Mouse (Mus musculus) hindbrain, postnatal 0 days (tissue): ENCODE data around the gene Notch2. TPM values are rescaled to one million over a fixed set of nuclear protein-coding genes. Genes with fewer than 3 reads are reported as not detected.

ENCODE experiments used
- ATAC-seq: fragments of 200-750 bp; cut with Nextera tagmentation; 2 replicates; pipeline ENCODE4 v1.8.0; 2017; ENCODE audit warnings: mild to moderate bottlenecking, moderate TSS enrichment, moderate library complexity
- DNase-seq: peaks from one replicate; pipeline ENCODE4 v3.0.0-alpha.2; 2015; ENCODE audit warnings: low spot score
- H3K27ac ChIP-seq: fragments of 300-500 bp; sonication (generic); 2 replicates; pipeline ENCODE4 v1.5.1; 2014; ENCODE audit warnings: mild to moderate bottlenecking
- H3K27me3 ChIP-seq: fragments of 300-500 bp; sonication (generic); 2 replicates; pipeline ENCODE4 v1.6.1; 2014; ENCODE audit warnings: low read length, mixed read lengths; ENCODE audit not compliant: insufficient read depth
- H3K36me3 ChIP-seq: fragments of 300-500 bp; sonication (generic); 2 replicates; pipeline ENCODE4 v1.6.1; 2014; ENCODE audit warnings: low read length, mixed read lengths; ENCODE audit not compliant: insufficient read depth
- H3K4me1 ChIP-seq: fragments of 300-500 bp; sonication (generic); 2 replicates; pipeline ENCODE4 v1.6.1; 2014; ENCODE audit warnings: antibody characterized with exemption, low read length, mixed read lengths; ENCODE audit not compliant: insufficient read depth
- H3K4me2 ChIP-seq: fragments of 300-500 bp; sonication (generic); 2 replicates; pipeline ENCODE4 v1.6.1; 2014; ENCODE audit warnings: low read depth, mild to moderate bottlenecking, low read length, moderate library complexity, mixed read lengths
- H3K4me3 ChIP-seq: fragments of 300-500 bp; sonication (generic); 2 replicates; pipeline ENCODE4 v1.5.1; 2014; ENCODE audit warnings: low read length
- H3K9ac ChIP-seq: fragments of 300-500 bp; sonication (generic); replicated peaks from 2 replicates; pipeline ENCODE4 v1.6.1; 2014; ENCODE audit warnings: mild to moderate bottlenecking, low read length, moderate library complexity, mixed read lengths
- H3K9me3 ChIP-seq: fragments of 300-500 bp; sonication (generic); 2 replicates; pipeline ENCODE4 v1.6.1; 2016; ENCODE audit warnings: low read length, mixed read lengths
- CTCF ChIP-seq: IDR thresholded peaks from 2 replicates; pipeline ENCODE4 v1.5.1; 2016; ENCODE audit warnings: antibody characterized with exemption, control low read depth, low read depth
- WGBS: fragments of 180-500 bp; shearing (Covaris S2); extraction: QIAGEN DNeasy Blood & Tissue Kit; methylation state at CpG from one replicate; pipeline ENCODE4 v1.1.7; 2014; 5-methylcytosine and 5-hydroxymethylcytosine counted together
- polyA plus RNA-seq: library from polyadenylated mRNA; unstranded; fragments of >200 nt; fragmentation: Nextera tagmentation; extraction: Ambion mirVana; gene quantifications from 2 replicates; pipeline ENCODE4 v1.2.1, GENCODE M21; 2015
- total RNA-seq: library from RNA; depleted of rRNA; stranded (reverse); fragments of >200 nt; gene quantifications from 2 replicates; pipeline ENCODE4 v1.2.3, GENCODE M21; 2014

The Notch2 gene
- total and polyA plus RNA-seq, 2 experiments from 2014 or later = 9.5 to 44.9 TPM

- Histone ChIP-seq H3K9ac (no peak overlapping the region), H3K4me3 (no peak overlapping the region), H3K27me3 (no peaks in the 10 kb centered on the region), H3K9me3 (no peaks in the 10 kb centered on the region), H3K4me1 (peaks cover 27% of the 10 kb centered on the region), H3K4me2 (no peak overlapping the region), H3K27ac (no peak overlapping the region), H3K36me3 (no peaks in the 10 kb centered on the region)
- 45% methylated on average over 14 of the region's 14 CpGs for WGBS
- no peak for TF ChIP-seq CTCF
- ATAC-seq = peak; percentile 67
- DNase-seq = peak; percentile 51
These were observed 37.4 kb downstream of the Notch2 start for GRCm38 (mm10) chr3:98050492-98051406.

DNA sequence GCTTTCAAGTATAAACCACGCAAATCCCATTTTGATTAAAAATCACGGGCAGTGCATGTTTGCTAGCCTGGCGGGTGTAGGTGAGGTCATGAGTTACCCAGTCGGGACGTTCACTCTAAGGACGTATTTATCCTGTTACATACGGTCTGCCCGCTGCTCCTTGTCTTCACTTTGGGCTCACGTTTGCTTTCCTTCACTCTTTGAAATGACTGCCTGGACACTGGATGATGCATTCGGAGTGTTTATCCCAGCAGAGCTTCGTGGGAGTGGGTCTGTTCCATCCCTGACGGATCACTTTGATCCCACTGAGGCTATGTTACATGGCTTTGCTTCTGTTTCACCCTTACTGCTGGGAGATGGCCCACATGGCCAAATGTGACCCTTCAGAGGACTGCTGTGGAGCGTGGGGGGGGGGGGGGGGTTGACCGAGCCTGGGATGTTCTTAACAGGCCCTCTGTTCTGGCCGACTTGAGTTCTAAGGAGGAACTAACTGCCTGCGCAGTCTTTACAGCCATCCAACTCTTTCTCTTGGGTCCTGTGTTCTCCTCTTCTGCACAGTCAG is 38.2 kb downstream of the Notch2 start:
- H3K9ac ChIP-seq = no peak overlapping the region
- ATAC-seq (peak; percentile 48), DNase-seq (no peak)
- no peak overlapping the region for H3K4me3 ChIP-seq
- H3K4me2 ChIP-seq = no peak overlapping the region
- no peaks in the 10 kb centered on the region for H3K27me3 ChIP-seq
- 39% methylated on average over 16 of the region's 16 CpGs for WGBS
- H3K9me3 ChIP-seq = no peaks in the 10 kb centered on the region
- no peak for TF ChIP-seq CTCF
- peaks cover 20% of the 10 kb centered on the region for H3K4me1 ChIP-seq
- no peak overlapping the region for H3K27ac ChIP-seq
- no peaks in the 10 kb centered on the region for H3K36me3 ChIP-seq

DNA sequence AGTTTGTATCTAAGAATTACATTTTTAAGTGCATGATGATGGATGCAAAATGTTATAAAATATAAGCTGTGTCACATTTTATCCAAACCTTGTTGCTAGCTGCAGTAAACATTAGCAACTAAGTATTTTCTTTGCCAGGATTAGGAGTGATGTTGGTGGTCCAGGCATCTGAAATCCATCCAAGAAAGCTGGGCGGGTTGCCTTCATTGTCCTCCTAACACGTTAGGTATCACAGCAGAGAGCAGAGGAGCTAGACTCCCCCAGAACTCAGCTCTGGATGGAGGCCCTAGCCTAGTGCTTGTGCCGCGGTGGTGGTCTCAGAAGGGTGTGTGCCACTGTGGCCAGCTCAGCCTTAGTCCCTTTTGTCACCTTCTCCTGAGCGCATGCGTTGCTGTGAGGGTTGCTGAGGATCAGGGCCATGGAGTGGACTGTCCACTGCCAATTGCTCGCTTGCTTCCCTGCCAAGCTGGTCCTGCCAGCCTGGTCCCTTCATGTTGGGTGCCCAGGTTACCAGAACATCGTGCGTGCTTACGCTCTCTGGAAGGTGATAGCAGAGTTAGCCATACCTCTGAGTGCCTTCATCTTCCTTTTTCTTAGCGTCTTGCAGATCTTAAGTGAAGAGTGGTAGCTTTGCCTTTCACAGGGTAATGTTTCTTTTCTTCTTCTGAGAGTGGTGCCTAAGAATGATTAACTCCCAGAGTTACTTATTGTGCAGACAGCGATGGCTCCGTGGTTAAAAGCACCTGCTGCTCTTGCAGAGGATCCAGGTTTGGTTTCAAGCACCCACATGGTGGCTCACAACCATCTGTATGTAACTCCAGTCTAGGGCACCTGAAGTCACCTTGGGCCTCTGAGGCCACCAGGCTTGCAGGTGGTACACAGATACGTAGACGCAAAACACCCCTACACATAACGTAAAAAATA is 39.4 kb downstream of the Notch2 start:
- no peak overlapping the region for H3K27ac ChIP-seq
- H3K9ac ChIP-seq = no peak overlapping the region
- no peaks in the 10 kb centered on the region for H3K9me3 ChIP-seq
- no peak for DNase-seq
- H3K4me2 ChIP-seq = no peak overlapping the region
- H3K27me3 ChIP-seq = no peaks in the 10 kb centered on the region
- no peaks in the 10 kb centered on the region for H3K36me3 ChIP-seq
- ATAC-seq = peak; percentile 65; the same call in 1 of the 2 replicates
- no peak for TF ChIP-seq CTCF
- no peak overlapping the region for H3K4me3 ChIP-seq
- WGBS = 67% methylated on average over 16 of the region's 16 CpGs
- H3K4me1 ChIP-seq = peaks cover 19% of the 10 kb centered on the region

DNA sequence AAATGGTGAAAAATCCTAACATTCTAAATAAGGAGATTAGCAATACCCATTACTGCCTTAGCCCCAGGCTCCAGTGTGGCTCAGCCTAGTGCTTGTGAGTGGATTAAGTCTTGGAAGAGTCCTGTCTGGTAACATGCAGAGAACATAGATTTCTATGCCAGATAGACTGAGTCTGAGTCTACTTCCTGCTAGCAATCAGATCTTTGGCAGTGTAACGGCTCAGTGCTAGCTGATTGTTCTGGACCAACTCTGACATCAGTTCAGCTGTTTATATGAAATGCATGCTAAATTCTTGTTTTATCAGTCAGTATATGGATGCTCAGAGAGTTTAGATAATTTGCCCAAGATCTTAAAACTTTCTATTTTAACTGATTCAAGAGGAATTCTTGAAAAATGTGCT is 40.5 kb downstream of the Notch2 start:
- TF ChIP-seq CTCF = no peak
- H3K36me3 ChIP-seq = no peaks in the 10 kb centered on the region
- peaks cover 19% of the 10 kb centered on the region for H3K4me1 ChIP-seq
- H3K4me2 ChIP-seq = no peak overlapping the region
- H3K9me3 ChIP-seq = no peaks in the 10 kb centered on the region
- no peaks in the 10 kb centered on the region for H3K27me3 ChIP-seq
- no peak overlapping the region for H3K27ac ChIP-seq
- no peak for DNase-seq
- no peak overlapping the region for H3K9ac ChIP-seq
- 67% methylated on average over 1 of the region's 1 CpGs for WGBS
- no peak for ATAC-seq
- no peak overlapping the region for H3K4me3 ChIP-seq

DNA sequence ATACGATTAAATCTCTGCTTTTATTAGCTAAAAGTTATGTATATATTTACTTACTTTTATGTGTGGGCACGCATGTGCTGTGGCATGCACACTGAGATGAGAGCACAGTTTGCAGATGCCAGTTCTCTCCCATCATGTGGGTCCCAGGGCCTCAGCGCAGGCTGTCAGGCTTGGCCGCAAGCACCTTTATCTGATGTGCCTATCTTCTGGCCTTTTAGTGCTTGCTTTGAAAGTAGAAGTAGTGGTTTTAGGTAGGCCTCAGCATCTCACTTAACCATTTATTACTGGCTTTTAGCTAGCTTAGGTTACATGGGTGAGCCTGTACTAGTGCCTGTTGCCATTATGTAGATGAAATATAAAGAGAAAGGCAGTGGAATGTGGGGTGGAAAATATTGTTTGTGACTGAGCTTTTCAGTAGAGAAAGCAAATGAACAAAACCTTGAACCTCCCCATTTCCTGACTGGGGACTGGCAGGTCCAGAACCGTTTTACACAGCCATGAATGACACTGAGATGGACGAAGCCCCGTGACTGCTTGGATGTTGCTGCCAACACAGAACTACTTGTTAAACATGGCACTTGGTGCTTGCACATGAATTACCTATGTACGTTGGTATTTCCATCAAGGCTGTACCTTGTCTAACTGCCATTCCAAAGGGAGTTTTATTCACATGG is 41.1 kb downstream of the Notch2 start:
- Histone ChIP-seq H3K4me2 (no peak overlapping the region), H3K9ac (no peak overlapping the region), H3K9me3 (no peaks in the 10 kb centered on the region), H3K27me3 (no peaks in the 10 kb centered on the region), H3K4me3 (no peak overlapping the region), H3K27ac (no peak overlapping the region), H3K36me3 (no peaks in the 10 kb centered on the region), H3K4me1 (peaks cover 19% of the 10 kb centered on the region)
- DNase-seq (no peak), ATAC-seq (no peak)
- WGBS = 75% methylated on average over 8 of the region's 8 CpGs
- no peak for TF ChIP-seq CTCF

- Histone ChIP-seq H3K4me2 (no peak overlapping the region), H3K9ac (no peak overlapping the region), H3K36me3 (no peaks in the 10 kb centered on the region), H3K9me3 (no peaks in the 10 kb centered on the region), H3K4me1 (peaks cover 19% of the 10 kb centered on the region), H3K4me3 (no peak overlapping the region), H3K27ac (no peak overlapping the region), H3K27me3 (no peaks in the 10 kb centered on the region)
- WGBS = 48% methylated on average over 6 of the region's 6 CpGs
- no peak for ATAC-seq
- no peak for TF ChIP-seq CTCF
- DNase-seq = no peak
These were observed 41.6 kb downstream of the Notch2 start for GRCm38 (mm10) chr3:98055008-98055345.
